Mouse (Mus musculus) lung, embryonic 15.5 days (tissue): ENCODE measurements around the gene Ergic3. TPM values are rescaled to one million over a fixed set of nuclear protein-coding genes. Genes with fewer than 3 reads are reported as not detected.

Source experiments
- ATAC-seq: fragments of 200-750 bp; cut with Nextera tagmentation; 2 replicates; pipeline ENCODE4 v1.8.0; 2017; ENCODE audit warnings: moderate number of reproducible peaks, borderline replicate concordance; ENCODE audit not compliant: low FRiP score, low TSS enrichment; ENCODE audit errors: extremely low read depth
- H3K27ac ChIP-seq: fragments of 300-500 bp; sonication (generic); 2 replicates; pipeline ENCODE4 v1.5.1; 2015; ENCODE audit warnings: moderate library complexity, mild to moderate bottlenecking, inconsistent platforms
- H3K27me3 ChIP-seq: fragments of 300-500 bp; sonication (generic); 2 replicates; pipeline ENCODE4 v1.6.1; 2015; ENCODE audit warnings: inconsistent platforms
- H3K36me3 ChIP-seq: fragments of 300-500 bp; sonication (generic); 2 replicates; pipeline ENCODE4 v1.6.1; 2015; ENCODE audit warnings: inconsistent platforms
- H3K4me1 ChIP-seq: fragments of 300-500 bp; sonication (generic); 2 replicates; pipeline ENCODE4 v1.6.1; 2015; ENCODE audit warnings: inconsistent platforms
- H3K4me2 ChIP-seq: fragments of 300-500 bp; sonication (generic); 2 replicates; pipeline ENCODE4 v1.6.1; 2015; ENCODE audit warnings: inconsistent platforms, mild to moderate bottlenecking, moderate library complexity
- H3K4me3 ChIP-seq: fragments of 300-500 bp; sonication (generic); 2 replicates; pipeline ENCODE4 v1.5.1; 2015; ENCODE audit warnings: mild to moderate bottlenecking, inconsistent platforms
- H3K9ac ChIP-seq: fragments of 300-500 bp; sonication (generic); 2 replicates; pipeline ENCODE4 v1.6.1; 2015; ENCODE audit warnings: inconsistent platforms
- H3K9me3 ChIP-seq: fragments of 300-500 bp; sonication (generic); 2 replicates; pipeline ENCODE4 v1.6.1; 2016; ENCODE audit warnings: inconsistent platforms
- WGBS: fragments of 180-500 bp; shearing (Covaris S2); methylation state at CpG from one replicate; pipeline ENCODE4 v1.1.7; 2015; 5-methylcytosine and 5-hydroxymethylcytosine counted together
- polyA plus RNA-seq: library from polyadenylated mRNA; unstranded; fragments of >200 nt; fragmentation: Nextera tagmentation; extraction: Ambion mirVana; gene quantifications from 2 replicates; pipeline ENCODE4 v1.2.1, GENCODE M21; 2015

The Ergic3 gene
- polyA plus RNA-seq, 1 experiment from 2014 or later = 226 TPM

- peaks cover 11% of the 10 kb centered on the region for H3K4me1 ChIP-seq
- peaks cover 10% of the 10 kb centered on the region for H3K36me3 ChIP-seq
- 91% methylated on average over 4 of the region's 4 CpGs for WGBS
- H3K27me3 ChIP-seq = no peaks in the 10 kb centered on the region
- H3K9ac ChIP-seq = no peak overlapping the region
- H3K4me3 ChIP-seq = no peak overlapping the region
- no peak for ATAC-seq
- no peak overlapping the region for H3K27ac ChIP-seq
- no peaks in the 10 kb centered on the region for H3K9me3 ChIP-seq
- H3K4me2 ChIP-seq = no peak overlapping the region
Measured at GRCm38 (mm10) chr2:156005393-156005792, 2.5 kb upstream of the Ergic3 start.

DNA sequence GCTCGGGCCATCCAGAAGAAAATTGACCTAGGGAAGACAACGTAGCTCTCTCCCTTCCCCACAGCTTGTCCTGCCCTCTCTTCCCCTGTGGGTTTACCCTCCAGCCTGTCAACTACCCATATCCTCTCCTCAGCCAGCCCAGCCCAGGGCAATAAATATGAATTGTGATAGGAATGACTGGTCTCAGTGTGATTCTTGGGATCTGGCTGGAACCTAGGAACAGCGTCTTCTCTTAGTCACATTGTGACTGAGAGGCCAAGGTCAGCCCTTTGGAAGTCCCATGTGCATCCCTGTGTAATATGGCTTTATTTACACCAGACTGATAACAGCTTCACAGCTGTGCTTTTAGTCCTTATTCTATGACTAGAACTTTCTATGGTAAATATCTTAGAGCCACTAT lies 10.3 kb downstream of the Ergic3 start:
- no peaks in the 10 kb centered on the region for H3K27me3 ChIP-seq
- no peak overlapping the region for H3K4me3 ChIP-seq
- no peaks in the 10 kb centered on the region for H3K9me3 ChIP-seq
- no peak overlapping the region for H3K4me2 ChIP-seq
- peaks cover 59% of the 10 kb centered on the region for H3K36me3 ChIP-seq
- no peaks in the 10 kb centered on the region for H3K4me1 ChIP-seq
- H3K27ac ChIP-seq = no peak overlapping the region
- ATAC-seq = no peak
- no peak overlapping the region for H3K9ac ChIP-seq
- 86% methylated on average over 3 of the region's 3 CpGs for WGBS

DNA sequence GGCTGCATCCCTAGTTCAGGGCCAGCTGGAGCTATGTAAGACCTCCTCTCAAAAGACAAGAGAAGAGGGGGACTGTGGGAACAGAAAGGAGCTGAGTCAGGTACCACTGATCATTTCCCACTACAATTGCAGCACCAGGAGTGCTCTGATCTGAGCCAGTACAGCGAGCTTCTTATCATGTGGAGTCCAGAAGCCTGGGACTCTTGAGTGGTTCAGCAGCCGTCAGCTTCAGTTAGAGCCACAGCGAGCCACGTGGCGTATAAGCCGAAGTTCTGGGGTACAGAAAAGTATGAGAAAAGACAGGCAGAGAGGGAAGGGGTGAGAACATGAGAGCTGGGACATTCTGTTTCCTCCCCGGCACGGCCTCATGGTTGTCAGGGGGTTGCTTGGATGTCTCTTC lies 13.4 kb downstream of the Ergic3 start:
- no peak for ATAC-seq
- peaks cover 29% of the 10 kb centered on the region for H3K36me3 ChIP-seq
- H3K4me2 ChIP-seq = no peak overlapping the region
- H3K4me3 ChIP-seq = no peak overlapping the region
- no peak overlapping the region for H3K27ac ChIP-seq
- no peak overlapping the region for H3K9ac ChIP-seq
- WGBS = 81% methylated on average over 8 of the region's 8 CpGs
- no peaks in the 10 kb centered on the region for H3K27me3 ChIP-seq
- no peaks in the 10 kb centered on the region for H3K4me1 ChIP-seq
- no peaks in the 10 kb centered on the region for H3K9me3 ChIP-seq

DNA sequence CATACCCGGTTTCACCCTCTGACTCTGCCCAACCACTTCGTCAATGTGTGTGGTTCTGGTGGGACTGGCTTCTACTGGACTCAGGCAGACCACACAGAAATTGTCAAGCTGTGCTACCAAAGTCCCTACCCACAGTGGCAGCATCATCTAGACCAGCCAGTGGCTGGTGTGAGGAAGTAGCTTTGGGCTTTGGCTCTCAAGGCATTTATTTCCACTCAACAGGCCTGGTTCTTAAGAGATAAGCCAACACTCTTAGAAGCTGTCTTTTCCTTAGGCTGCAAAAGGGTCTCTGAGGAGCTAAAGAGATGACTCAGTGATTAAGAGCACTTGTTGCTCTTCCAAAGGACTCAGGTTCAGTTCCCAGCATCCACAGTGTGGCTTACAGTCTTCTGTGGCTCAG lies 13.9 kb downstream of the Ergic3 start:
- Histone ChIP-seq H3K9me3 (no peaks in the 10 kb centered on the region), H3K36me3 (peaks cover 24% of the 10 kb centered on the region), H3K9ac (no peak overlapping the region), H3K4me2 (no peak overlapping the region), H3K4me3 (no peak overlapping the region), H3K4me1 (no peaks in the 10 kb centered on the region), H3K27ac (no peak overlapping the region), H3K27me3 (no peaks in the 10 kb centered on the region)
- 85% methylated on average over 2 of the region's 2 CpGs for WGBS
- ATAC-seq = no peak

DNA sequence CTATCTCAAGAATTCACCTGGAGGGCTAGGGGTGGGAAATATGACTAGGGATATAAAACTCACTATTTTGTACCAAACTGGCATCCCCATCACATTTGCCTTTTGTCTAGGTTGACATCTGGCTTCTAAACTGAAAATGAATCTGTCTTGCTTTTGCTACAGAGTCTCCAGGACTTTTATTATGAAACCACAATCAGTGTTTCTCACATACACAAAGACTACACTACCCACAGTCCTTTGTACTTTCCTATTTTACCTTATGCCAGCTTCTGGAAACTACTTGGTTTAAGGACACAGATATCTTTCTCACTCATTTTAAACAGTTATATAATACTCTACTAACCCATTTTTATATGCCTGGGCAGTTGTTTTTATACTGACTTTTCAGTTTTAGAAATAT lies 17.6 kb downstream of the Ergic3 start:
- no peak overlapping the region for H3K4me2 ChIP-seq
- no peaks in the 10 kb centered on the region for H3K27me3 ChIP-seq
- ATAC-seq = no peak
- H3K27ac ChIP-seq = no peak overlapping the region
- no peaks in the 10 kb centered on the region for H3K36me3 ChIP-seq
- no peaks in the 10 kb centered on the region for H3K4me1 ChIP-seq
- no peaks in the 10 kb centered on the region for H3K9me3 ChIP-seq
- no peak overlapping the region for H3K9ac ChIP-seq
- H3K4me3 ChIP-seq = no peak overlapping the region

DNA sequence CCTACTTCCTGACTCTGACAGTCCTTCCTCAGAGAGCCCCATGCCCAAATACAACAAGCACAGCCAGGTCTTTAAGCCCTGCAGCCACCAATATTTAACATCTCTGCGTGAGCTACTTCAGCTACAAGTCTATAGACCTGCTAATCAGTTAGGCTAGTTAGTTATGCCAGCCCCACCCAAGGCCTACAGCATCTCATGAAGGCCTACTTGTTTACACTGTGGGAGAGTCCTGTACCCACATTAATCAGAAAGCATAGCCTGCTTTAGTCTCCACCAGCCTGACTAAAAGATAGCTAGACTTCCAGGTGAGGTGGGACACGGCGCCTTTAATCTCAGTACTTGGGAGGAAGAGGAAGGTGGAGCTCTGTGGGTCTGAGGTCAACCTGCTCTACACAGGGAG lies 31.5 kb downstream of the Ergic3 start:
- Histone ChIP-seq H3K4me1 (no peaks in the 10 kb centered on the region), H3K27me3 (no peaks in the 10 kb centered on the region), H3K4me2 (no peak overlapping the region), H3K36me3 (no peaks in the 10 kb centered on the region), H3K27ac (no peak overlapping the region), H3K4me3 (no peak overlapping the region), H3K9ac (no peak overlapping the region), H3K9me3 (no peaks in the 10 kb centered on the region)
- WGBS = 76% methylated on average over 3 of the region's 3 CpGs
- no peak for ATAC-seq

DNA sequence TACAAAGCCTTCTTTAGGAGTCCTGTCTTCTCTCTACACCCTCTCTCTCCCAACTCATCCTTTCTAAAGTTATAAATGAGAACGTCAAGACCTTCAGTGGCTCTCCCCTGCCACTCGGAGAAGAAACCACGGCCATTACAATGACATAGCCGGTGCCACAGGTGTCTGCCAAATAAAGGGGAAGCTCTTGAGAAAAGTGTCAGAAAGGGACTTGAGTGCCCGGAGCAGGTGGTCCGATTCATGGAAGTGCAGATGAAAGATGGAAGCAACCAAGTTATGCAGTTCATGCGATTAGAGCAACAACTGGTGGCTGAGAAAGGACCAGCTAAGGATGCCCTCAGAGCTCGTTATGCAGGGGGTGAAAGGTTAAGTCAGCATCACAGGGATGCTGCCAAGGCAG lies 35.1 kb downstream of the Ergic3 start:
- Histone ChIP-seq H3K27ac (no peak overlapping the region), H3K9me3 (no peaks in the 10 kb centered on the region), H3K27me3 (peaks cover 7% of the 10 kb centered on the region), H3K4me1 (no peaks in the 10 kb centered on the region), H3K4me2 (no peak overlapping the region), H3K4me3 (no peak overlapping the region), H3K36me3 (no peaks in the 10 kb centered on the region), H3K9ac (no peak overlapping the region)
- WGBS = 75% methylated on average over 8 of the region's 8 CpGs
- no peak for ATAC-seq

GRCm38 (mm10) chr2:156047929-156048328 lies 40.1 kb downstream of the Ergic3 start:
- Histone ChIP-seq H3K36me3 (no peaks in the 10 kb centered on the region), H3K9me3 (no peaks in the 10 kb centered on the region), H3K4me3 (no peak overlapping the region), H3K4me2 (peak overlapping the region; percentile 37; the same call in 1 of the 2 replicates), H3K9ac (no peak overlapping the region), H3K4me1 (no peaks in the 10 kb centered on the region), H3K27me3 (peaks cover 11% of the 10 kb centered on the region), H3K27ac (no peak overlapping the region)
- ATAC-seq = no peak
- 9% methylated on average over 19 of the region's 19 CpGs for WGBS

GRCm38 (mm10) chr2:156052816-156053215 lies 45.0 kb downstream of the Ergic3 start, which contains the start of gene Fer1l4:
Gene Fer1l4 (minus strand): TSS chr2:156052947.
- no peaks in the 10 kb centered on the region for H3K9me3 ChIP-seq
- H3K36me3 ChIP-seq = no peaks in the 10 kb centered on the region
- H3K4me2 ChIP-seq = no peak within 1 kb of the TSS
- no peaks in the 10 kb centered on the region for H3K4me1 ChIP-seq
- H3K27me3 ChIP-seq = peaks cover 4% of the 10 kb centered on the region; the same call in 1 of the 2 replicates
- 56% methylated on average over 9 of the region's 9 CpGs for WGBS
- H3K9ac ChIP-seq = no peak within 1 kb of the TSS
- no peak within 1 kb of the TSS for H3K27ac ChIP-seq
- no peak for ATAC-seq
- H3K4me3 ChIP-seq = no peak within 1 kb of the TSS

GRCm38 (mm10) chr2:156065099-156066041 lies 57.5 kb downstream of the Ergic3 start, which contains the start of gene Spag4:
Gene Spag4 (plus strand): TSS chr2:156065175.
- peak; percentile 78 for ATAC-seq
- H3K4me3 ChIP-seq = peak within 1 kb of the TSS; percentile 68

DNA sequence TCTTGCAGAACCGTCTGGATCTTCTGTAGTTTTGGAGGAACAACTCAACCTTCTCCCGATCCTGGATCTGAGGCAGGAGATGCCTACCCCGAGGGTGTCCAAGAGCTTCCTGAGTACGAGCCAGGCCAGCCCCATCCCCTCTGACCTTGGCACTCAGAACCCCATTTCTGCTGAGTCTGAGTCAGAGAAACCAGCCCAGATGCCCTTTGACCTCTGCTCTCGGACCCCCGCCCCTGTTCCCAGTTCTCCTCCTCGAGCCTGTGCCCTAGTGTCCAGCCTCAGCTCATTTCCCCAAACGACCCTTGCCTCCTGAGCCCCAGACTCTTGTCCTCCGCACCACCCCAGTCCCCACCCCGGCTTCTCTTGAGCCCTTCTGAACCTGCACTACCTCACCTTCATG lies 58.3 kb downstream of the Ergic3 start:
- 26% methylated on average over 10 of the region's 10 CpGs for WGBS
- Histone ChIP-seq H3K9me3 (no peaks in the 10 kb centered on the region), H3K36me3 (peaks cover 18% of the 10 kb centered on the region), H3K27ac (0 out of 2 replicates have a peak overlapping the region, but pooled peaks have one; percentile 84), H3K9ac (peak overlapping the region; percentile 80; the same call in 1 of the 2 replicates), H3K4me3 (peak overlapping the region; percentile 68), H3K4me1 (peaks cover 6% of the 10 kb centered on the region), H3K27me3 (no peaks in the 10 kb centered on the region), H3K4me2 (peak overlapping the region; percentile 94)
- no peak; the same call in 1 of the 2 replicates for ATAC-seq

More at GRCm38 (mm10) chr2:156065099-156066041, 57.5 kb downstream of the Ergic3 start, which contains the start of gene Spag4:
- H3K9ac ChIP-seq = peak within 1 kb of the TSS; percentile 80
- WGBS = under 1% methylated on average over 76 of the region's 81 CpGs
- peaks cover 11% of the 10 kb centered on the region for H3K36me3 ChIP-seq
- H3K9me3 ChIP-seq = no peaks in the 10 kb centered on the region
- H3K4me2 ChIP-seq = peak within 1 kb of the TSS; percentile 94
- peak within 1 kb of the TSS; percentile 84 for H3K27ac ChIP-seq
- peaks cover 6% of the 10 kb centered on the region for H3K4me1 ChIP-seq
- no peaks in the 10 kb centered on the region for H3K27me3 ChIP-seq
